Mouse (Mus musculus) liver, postnatal 0 days (tissue): ENCODE data around the gene Fndc3a. TPM values are rescaled to one million over a fixed set of nuclear protein-coding genes. Genes with fewer than 3 reads are reported as not detected.

Experiments used
- ATAC-seq: fragments of 200-750 bp; cut with Nextera tagmentation; 2 replicates; pipeline ENCODE4 v1.8.0; 2017; ENCODE audit warnings: mild to moderate bottlenecking, moderate library complexity
- DNase-seq: peaks from one replicate; pipeline ENCODE4 v3.0.0-alpha.2; 2016
- H3K27ac ChIP-seq: fragments of 300-500 bp; sonication (generic); 2 replicates; pipeline ENCODE4 v1.5.1; 2014; ENCODE audit warnings: antibody characterized with exemption, moderate library complexity, mild to moderate bottlenecking, low read depth
- H3K27me3 ChIP-seq: fragments of 300-500 bp; sonication (generic); 2 replicates; pipeline ENCODE4 v1.6.1; 2014; ENCODE audit warnings: low read length, control low read depth, mixed read lengths; ENCODE audit not compliant: insufficient read depth
- H3K36me3 ChIP-seq: fragments of 300-500 bp; sonication (generic); replicated peaks from 2 replicates; pipeline ENCODE4 v1.6.1; 2014; ENCODE audit warnings: mild to moderate bottlenecking, control low read depth, low read length, moderate library complexity, mixed read lengths; ENCODE audit not compliant: insufficient read depth
- H3K4me1 ChIP-seq: fragments of 300-500 bp; sonication (generic); 2 replicates; pipeline ENCODE4 v1.6.1; 2014; ENCODE audit warnings: antibody characterized with exemption, mild to moderate bottlenecking, control low read depth; ENCODE audit not compliant: insufficient read depth
- H3K4me2 ChIP-seq: fragments of 300-500 bp; sonication (generic); 2 replicates; pipeline ENCODE4 v1.6.1; 2014; ENCODE audit warnings: low read depth, mild to moderate bottlenecking, low read length, moderate library complexity, mixed read lengths
- H3K4me3 ChIP-seq: fragments of 300-500 bp; sonication (generic); 2 replicates; pipeline ENCODE4 v1.5.1; 2014; ENCODE audit warnings: low read depth, low read length
- H3K9ac ChIP-seq: fragments of 300-500 bp; sonication (generic); replicated peaks from 2 replicates; pipeline ENCODE4 v1.6.1; 2014; ENCODE audit warnings: mild to moderate bottlenecking, moderate library complexity
- H3K9me3 ChIP-seq: fragments of 300-500 bp; sonication (generic); 2 replicates; pipeline ENCODE4 v1.6.1; 2016; ENCODE audit warnings: mild to moderate bottlenecking, control low read depth, low read length, mixed read lengths
- CTCF ChIP-seq: sonication (generic); IDR thresholded peaks from 2 replicates; pipeline ENCODE4 v1.5.1; 2016; ENCODE audit warnings: antibody characterized with exemption, low read depth
- EP300 ChIP-seq: IDR thresholded peaks from 2 replicates; pipeline ENCODE4 v1.6.1; 2016; ENCODE audit warnings: antibody characterized with exemption, low read depth, mild to moderate bottlenecking
- WGBS: fragments of 180-500 bp; shearing (Covaris S2); extraction: QIAGEN DNeasy Blood & Tissue Kit; methylation state at CpG from one replicate; pipeline ENCODE4 v1.1.7; 2014; ENCODE audit not compliant: insufficient replicate concordance; 5-methylcytosine and 5-hydroxymethylcytosine counted together
- polyA plus RNA-seq: library from polyadenylated mRNA; unstranded; fragments of >200 nt; fragmentation: Nextera tagmentation; extraction: Ambion mirVana; gene quantifications from 2 replicates; pipeline ENCODE4 v1.2.1, GENCODE M21; 2015

The Fndc3a gene
- polyA plus RNA-seq, 1 experiment from 2014 or later, result 11.9 TPM

- no peak overlapping the region for H3K4me2 ChIP-seq
- no peaks in the 10 kb centered on the region for H3K9me3 ChIP-seq
- peaks cover 3% of the 10 kb centered on the region; the same call in 1 of the 2 replicates for H3K4me1 ChIP-seq
- ATAC-seq (peak; percentile 53), DNase-seq (no peak)
- TF ChIP-seq EP300 (no peak), CTCF (no peak)
- WGBS, result 81% methylated on average over 4 of the region's 4 CpGs
- H3K36me3 ChIP-seq, result peaks cover 18% of the 10 kb centered on the region
- no peak overlapping the region for H3K4me3 ChIP-seq
- no peak overlapping the region for H3K9ac ChIP-seq
- no peaks in the 10 kb centered on the region for H3K27me3 ChIP-seq
- peak overlapping the region; percentile 52; the same call in 1 of the 2 replicates for H3K27ac ChIP-seq
Measured at GRCm38 (mm10) chr14:72589415-72589814, 120.4 kb downstream of the Fndc3a start.

- Histone ChIP-seq H3K4me3 (no peak overlapping the region), H3K4me1 (no peaks in the 10 kb centered on the region), H3K27ac (no peak overlapping the region), H3K36me3 (peaks cover 13% of the 10 kb centered on the region), H3K4me2 (no peak overlapping the region), H3K27me3 (no peaks in the 10 kb centered on the region), H3K9ac (no peak overlapping the region), H3K9me3 (no peaks in the 10 kb centered on the region)
- DNase-seq, result no peak
- 84% methylated on average over 6 of the region's 6 CpGs for WGBS
- TF ChIP-seq CTCF, result no peak
- TF ChIP-seq EP300, result no peak
- no peak for ATAC-seq
Measured at GRCm38 (mm10) chr14:72582979-72583378, 126.8 kb downstream of the Fndc3a start.

GRCm38 (mm10) chr14:72580991-72581390, 128.8 kb downstream of the Fndc3a start:
- DNase-seq (no peak), ATAC-seq (no peak)
- peaks cover 18% of the 10 kb centered on the region for H3K36me3 ChIP-seq
- 72% methylated on average over 3 of the region's 3 CpGs for WGBS
- H3K4me3 ChIP-seq, result no peak overlapping the region
- no peak overlapping the region for H3K27ac ChIP-seq
- H3K4me2 ChIP-seq, result no peak overlapping the region
- no peaks in the 10 kb centered on the region for H3K4me1 ChIP-seq
- no peak overlapping the region for H3K9ac ChIP-seq
- no peaks in the 10 kb centered on the region for H3K9me3 ChIP-seq
- TF ChIP-seq EP300, result no peak
- no peak for TF ChIP-seq CTCF
- H3K27me3 ChIP-seq, result no peaks in the 10 kb centered on the region

- H3K4me2 ChIP-seq, result no peak overlapping the region
- no peaks in the 10 kb centered on the region for H3K4me1 ChIP-seq
- no peak overlapping the region for H3K27ac ChIP-seq
- peak; percentile 33; the same call in 1 of the 2 replicates for TF ChIP-seq CTCF
- no peak for TF ChIP-seq EP300
- H3K9me3 ChIP-seq, result no peaks in the 10 kb centered on the region
- no peaks in the 10 kb centered on the region for H3K27me3 ChIP-seq
- H3K9ac ChIP-seq, result no peak overlapping the region
- 70% methylated on average over 3 of the region's 3 CpGs for WGBS
- peaks cover 32% of the 10 kb centered on the region for H3K36me3 ChIP-seq
- DNase-seq (no peak), ATAC-seq (no peak)
- H3K4me3 ChIP-seq, result no peak overlapping the region
Measured at GRCm38 (mm10) chr14:72576283-72576682, 133.5 kb downstream of the Fndc3a start.

- Histone ChIP-seq H3K4me2 (no peak overlapping the region), H3K4me3 (no peak overlapping the region), H3K27ac (0 out of 2 replicates have a peak overlapping the region, but pooled peaks have one; percentile 48), H3K9ac (no peak overlapping the region), H3K27me3 (no peaks in the 10 kb centered on the region), H3K4me1 (peaks cover 2% of the 10 kb centered on the region; the same call in 1 of the 2 replicates), H3K9me3 (no peaks in the 10 kb centered on the region), H3K36me3 (peaks cover 31% of the 10 kb centered on the region)
- TF ChIP-seq EP300 (no peak), CTCF (no peak)
- DNase-seq (peak; percentile 48), ATAC-seq (peak; percentile 85)
- WGBS, result 39% methylated on average over 1 of the region's 1 CpGs
Measured at GRCm38 (mm10) chr14:72563941-72564340, 145.9 kb downstream of the Fndc3a start.

GRCm38 (mm10) chr14:72558795-72559194, 151.0 kb downstream of the Fndc3a start:
- H3K4me3 ChIP-seq, result no peak overlapping the region
- TF ChIP-seq CTCF (no peak), EP300 (no peak)
- H3K9me3 ChIP-seq, result no peaks in the 10 kb centered on the region
- H3K27me3 ChIP-seq, result no peaks in the 10 kb centered on the region
- no peak for ATAC-seq
- H3K4me1 ChIP-seq, result no peaks in the 10 kb centered on the region
- no peak overlapping the region for H3K4me2 ChIP-seq
- H3K27ac ChIP-seq, result no peak overlapping the region
- 79% methylated on average over 5 of the region's 5 CpGs for WGBS
- H3K36me3 ChIP-seq, result peaks cover 43% of the 10 kb centered on the region
- no peak for DNase-seq
- no peak overlapping the region for H3K9ac ChIP-seq

GRCm38 (mm10) chr14:72555846-72556245, 154.0 kb downstream of the Fndc3a start:
- Histone ChIP-seq H3K9me3 (no peaks in the 10 kb centered on the region), H3K36me3 (peaks cover 43% of the 10 kb centered on the region), H3K4me2 (no peak overlapping the region), H3K27ac (no peak overlapping the region), H3K9ac (no peak overlapping the region), H3K27me3 (no peaks in the 10 kb centered on the region), H3K4me1 (no peaks in the 10 kb centered on the region), H3K4me3 (no peak overlapping the region)
- 60% methylated on average over 1 of the region's 1 CpGs for WGBS
- ATAC-seq (no peak), DNase-seq (no peak)
- TF ChIP-seq CTCF (peak; percentile 23), EP300 (no peak)
